Mouse (Mus musculus) kidney, postnatal 25 days (tissue): ENCODE results near the gene Tmed1.
A peak's percentile ranks its signal among the peaks of the same experiment; 100 is the strongest.
"Not testable (repeated sequence)": the region's sequence is repeated elsewhere in the genome, so short reads cannot be mapped to it uniquely, and the experiment has no call there.

Source experiments
- DNase-seq, 2 experiments: peaks; one replicate each; pipeline ENCODE4 v3.0.0; 2021; ENCODE audit warnings: mixed read lengths in 2 of 2

The Tmed1 gene

GRCm38 (mm10) chr9:21525142-21525936, 15.3 kb upstream of the Tmed1 start:
- DNase-seq: no peak

GRCm38 (mm10) chr9:21518690-21519089, 8.6 kb upstream of the Tmed1 start:
- DNase-seq: not testable (repeated sequence)

GRCm38 (mm10) chr9:21517947-21518495, 8.0 kb upstream of the Tmed1 start:
- no peak for DNase-seq

GRCm38 (mm10) chr9:21513466-21513865, 3.4 kb upstream of the Tmed1 start:
- DNase-seq: no peak

GRCm38 (mm10) chr9:21511052-21511451, 1.0 kb upstream of the Tmed1 start:
- no peak for DNase-seq

- DNase-seq: no peak
Measured at GRCm38 (mm10) chr9:21510689-21511015, 600 bp upstream of the Tmed1 start.

- no peak for DNase-seq
Measured at GRCm38 (mm10) chr9:21508871-21509404, 1.1 kb downstream of the Tmed1 start.

- DNase-seq: peak in 1 of 2 experiments; percentile 53
Measured at GRCm38 (mm10) chr9:21507753-21508430, 2.2 kb downstream of the Tmed1 start.

- DNase-seq: no peak
Measured at GRCm38 (mm10) chr9:21505767-21506166, 4.3 kb downstream of the Tmed1 start.

GRCm38 (mm10) chr9:21503352-21503751, 6.7 kb downstream of the Tmed1 start:
- DNase-seq: no peak

GRCm38 (mm10) chr9:21498284-21498902, 11.7 kb downstream of the Tmed1 start:
- DNase-seq: no peak

- DNase-seq: no peak
Measured at GRCm38 (mm10) chr9:21497664-21498063, 12.4 kb downstream of the Tmed1 start.

GRCm38 (mm10) chr9:21497050-21497542, 13.0 kb downstream of the Tmed1 start:
- no peak for DNase-seq

- no peak for DNase-seq
Measured at GRCm38 (mm10) chr9:21496308-21497049, 13.6 kb downstream of the Tmed1 start.

- no peak for DNase-seq
Measured at GRCm38 (mm10) chr9:21494726-21495125, 15.3 kb downstream of the Tmed1 start.

- DNase-seq: no peak
Measured at GRCm38 (mm10) chr9:21493907-21494306, 16.1 kb downstream of the Tmed1 start.

- DNase-seq: no peak
Measured at GRCm38 (mm10) chr9:21490696-21491095, 19.4 kb downstream of the Tmed1 start.

- DNase-seq: not testable (repeated sequence)
Measured at GRCm38 (mm10) chr9:21488246-21488645, 21.8 kb downstream of the Tmed1 start.

GRCm38 (mm10) chr9:21484065-21484464, 26.0 kb downstream of the Tmed1 start:
- DNase-seq: no peak

- no peak for DNase-seq
Measured at GRCm38 (mm10) chr9:21477707-21478106, 32.3 kb downstream of the Tmed1 start.

- DNase-seq: no peak
Measured at GRCm38 (mm10) chr9:21472913-21473312, 37.1 kb downstream of the Tmed1 start.
